Mouse (Mus musculus) stomach, embryonic 16.5 days (tissue): ENCODE results near the gene Tomm20l. TPM values are rescaled to one million over a fixed set of nuclear protein-coding genes. Genes with fewer than 3 reads are reported as not detected.

Experiments
- ATAC-seq: fragments of 200-750 bp; cut with Nextera tagmentation; 2 replicates; pipeline ENCODE4 v1.8.0; 2017; ENCODE audit warnings: moderate number of reproducible peaks, moderate TSS enrichment; ENCODE audit not compliant: insufficient read depth, low FRiP score
- H3K27ac ChIP-seq: fragments of 300-500 bp; sonication (generic); 2 replicates; pipeline ENCODE4 v1.5.1; 2014; ENCODE audit warnings: low read length
- H3K27me3 ChIP-seq: fragments of 300-500 bp; sonication (generic); 2 replicates; pipeline ENCODE4 v1.6.1; 2014; ENCODE audit warnings: low read length, control low read depth, mixed read lengths; ENCODE audit not compliant: control insufficient read depth, insufficient read depth
- H3K36me3 ChIP-seq: fragments of 300-500 bp; sonication (generic); 2 replicates; pipeline ENCODE4 v1.6.1; 2014; ENCODE audit warnings: low read length; ENCODE audit not compliant: control insufficient read depth, insufficient read depth
- H3K4me1 ChIP-seq: fragments of 300-500 bp; sonication (generic); 2 replicates; pipeline ENCODE4 v1.6.1; 2014; ENCODE audit warnings: low read length, control low read depth, mixed read lengths; ENCODE audit not compliant: control insufficient read depth, insufficient read depth
- H3K4me2 ChIP-seq: fragments of 300-500 bp; sonication (generic); 2 replicates; pipeline ENCODE4 v1.6.1; 2014; ENCODE audit warnings: low read depth, low read length, mixed read lengths
- H3K4me3 ChIP-seq: fragments of 300-500 bp; sonication (generic); replicated peaks from 2 replicates; pipeline ENCODE4 v1.5.1; 2014; ENCODE audit warnings: mild to moderate bottlenecking, low read length
- H3K9ac ChIP-seq: fragments of 300-500 bp; sonication (generic); 2 replicates; pipeline ENCODE4 v1.6.1; 2014; ENCODE audit warnings: low read length
- H3K9me3 ChIP-seq: fragments of 300-500 bp; sonication (generic); replicated peaks from 2 replicates; pipeline ENCODE4 v1.6.1; 2016; ENCODE audit warnings: low read length, control low read depth; ENCODE audit not compliant: control insufficient read depth
- WGBS: fragments of 180-500 bp; shearing (Covaris S2); extraction: QIAGEN DNeasy Blood & Tissue Kit; methylation state at CpG from one replicate; pipeline ENCODE4 v1.1.7; 2014; 5-methylcytosine and 5-hydroxymethylcytosine counted together
- polyA plus RNA-seq: library from polyadenylated mRNA; unstranded; fragments of >200 nt; fragmentation: Nextera tagmentation; extraction: Ambion mirVana; gene quantifications from 2 replicates; pipeline ENCODE4 v1.2.1, GENCODE M21; 2015

Gene Tomm20l
- polyA plus RNA-seq, 1 experiment from 2014 or later: not detected

DNA sequence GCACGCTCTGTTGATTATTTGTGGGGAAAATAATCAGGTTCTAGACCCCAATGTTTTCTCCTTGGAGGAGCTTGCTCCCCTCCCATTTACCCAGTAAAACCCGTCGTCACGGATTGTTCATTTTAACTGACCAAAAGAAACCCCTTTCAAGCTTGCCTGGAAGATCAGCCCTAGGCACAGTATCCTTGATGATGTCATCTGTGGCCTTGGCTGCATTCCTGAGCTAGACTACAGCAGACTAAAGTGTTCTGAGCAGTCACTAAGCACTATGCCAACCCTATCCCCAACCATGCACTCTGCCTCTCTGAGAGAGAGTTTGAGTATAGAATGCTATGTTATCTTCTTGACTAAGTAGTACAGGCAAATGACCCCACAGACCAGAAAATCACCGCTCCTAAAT is 5.2 kb downstream of the Tomm20l start:
- no peak overlapping the region for H3K27ac ChIP-seq
- 76% methylated on average over 5 of the region's 5 CpGs for WGBS
- no peak for ATAC-seq

DNA sequence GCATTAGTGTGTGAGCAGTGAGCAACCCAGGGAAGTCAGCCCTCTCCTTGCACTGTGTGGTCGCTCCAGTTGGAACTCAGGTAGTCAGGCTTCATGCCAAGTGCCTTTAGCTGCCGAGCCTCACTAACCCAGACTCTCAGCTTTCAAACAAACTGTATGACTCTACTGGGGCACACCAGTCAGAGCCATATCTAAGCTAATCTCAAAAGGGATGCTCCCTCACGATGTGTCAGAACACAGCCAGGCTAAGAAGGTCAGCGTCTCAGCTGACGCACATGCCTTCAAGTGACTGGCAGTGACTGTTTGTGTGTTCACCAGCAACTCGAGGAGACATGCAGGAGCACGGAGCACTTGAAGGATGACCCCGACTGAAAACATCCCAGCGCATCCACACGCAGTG is 11.5 kb downstream of the Tomm20l start:
- H3K36me3 ChIP-seq: no peaks in the 10 kb centered on the region
- H3K9ac ChIP-seq: no peak overlapping the region
- H3K4me1 ChIP-seq: no peaks in the 10 kb centered on the region
- no peaks in the 10 kb centered on the region for H3K27me3 ChIP-seq
- H3K9me3 ChIP-seq: no peaks in the 10 kb centered on the region
- ATAC-seq: no peak
- H3K4me2 ChIP-seq: no peak overlapping the region
- H3K27ac ChIP-seq: no peak overlapping the region
- WGBS: 86% methylated on average over 10 of the region's 10 CpGs
- H3K4me3 ChIP-seq: no peak overlapping the region

More for the DNA sequence above, 5.2 kb downstream of the Tomm20l start:
- no peak overlapping the region for H3K9ac ChIP-seq
- no peaks in the 10 kb centered on the region for H3K27me3 ChIP-seq
- no peak overlapping the region for H3K4me3 ChIP-seq
- H3K4me2 ChIP-seq: no peak overlapping the region
- no peaks in the 10 kb centered on the region for H3K4me1 ChIP-seq
- no peaks in the 10 kb centered on the region for H3K36me3 ChIP-seq
- H3K9me3 ChIP-seq: no peaks in the 10 kb centered on the region

DNA sequence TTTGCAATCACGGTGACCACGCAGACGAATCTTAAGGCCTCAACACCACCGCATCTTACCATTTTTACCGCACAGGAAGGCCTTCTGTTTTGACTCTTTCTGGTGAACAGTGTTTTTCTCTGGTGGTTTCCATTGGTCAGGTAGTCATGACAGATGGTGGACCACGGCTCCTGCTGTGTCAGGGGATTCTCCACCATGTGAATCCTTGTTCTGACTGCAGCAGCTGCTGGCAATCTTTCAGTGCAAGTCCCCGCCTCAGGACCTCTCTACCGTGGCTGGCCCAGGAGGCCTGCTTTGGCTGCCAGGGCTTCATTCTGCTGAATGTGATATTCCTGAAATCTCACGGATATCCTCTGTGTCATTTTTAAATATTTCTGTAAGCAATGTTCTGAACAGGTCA is 12.1 kb downstream of the Tomm20l start:
- H3K9ac ChIP-seq: no peak overlapping the region
- no peak overlapping the region for H3K4me3 ChIP-seq
- H3K27ac ChIP-seq: no peak overlapping the region
- WGBS: 84% methylated on average over 9 of the region's 9 CpGs
- no peak overlapping the region for H3K4me2 ChIP-seq
- H3K27me3 ChIP-seq: no peaks in the 10 kb centered on the region
- no peaks in the 10 kb centered on the region for H3K36me3 ChIP-seq
- no peak for ATAC-seq
- H3K4me1 ChIP-seq: no peaks in the 10 kb centered on the region
- H3K9me3 ChIP-seq: no peaks in the 10 kb centered on the region

DNA sequence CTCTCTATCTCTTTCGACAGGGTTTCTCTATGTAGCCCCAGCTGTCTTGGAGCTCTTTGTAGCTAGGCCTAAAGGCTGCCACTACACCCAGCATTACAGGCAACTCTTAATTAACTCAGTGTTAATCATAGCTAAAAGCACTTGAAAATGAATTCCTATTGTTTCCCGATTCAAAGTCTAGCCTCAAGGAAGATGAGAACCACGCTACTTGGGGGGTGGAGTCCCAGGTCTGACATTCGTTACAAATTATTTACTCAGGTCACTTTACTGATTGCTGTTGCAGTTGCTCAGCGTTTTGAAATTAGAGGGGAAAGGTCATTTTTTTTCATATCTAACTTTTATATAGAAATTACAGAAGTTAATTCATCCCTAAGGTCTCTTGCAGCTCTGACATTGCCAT is 24.4 kb downstream of the Tomm20l start:
- no peak overlapping the region for H3K27ac ChIP-seq

DNA sequence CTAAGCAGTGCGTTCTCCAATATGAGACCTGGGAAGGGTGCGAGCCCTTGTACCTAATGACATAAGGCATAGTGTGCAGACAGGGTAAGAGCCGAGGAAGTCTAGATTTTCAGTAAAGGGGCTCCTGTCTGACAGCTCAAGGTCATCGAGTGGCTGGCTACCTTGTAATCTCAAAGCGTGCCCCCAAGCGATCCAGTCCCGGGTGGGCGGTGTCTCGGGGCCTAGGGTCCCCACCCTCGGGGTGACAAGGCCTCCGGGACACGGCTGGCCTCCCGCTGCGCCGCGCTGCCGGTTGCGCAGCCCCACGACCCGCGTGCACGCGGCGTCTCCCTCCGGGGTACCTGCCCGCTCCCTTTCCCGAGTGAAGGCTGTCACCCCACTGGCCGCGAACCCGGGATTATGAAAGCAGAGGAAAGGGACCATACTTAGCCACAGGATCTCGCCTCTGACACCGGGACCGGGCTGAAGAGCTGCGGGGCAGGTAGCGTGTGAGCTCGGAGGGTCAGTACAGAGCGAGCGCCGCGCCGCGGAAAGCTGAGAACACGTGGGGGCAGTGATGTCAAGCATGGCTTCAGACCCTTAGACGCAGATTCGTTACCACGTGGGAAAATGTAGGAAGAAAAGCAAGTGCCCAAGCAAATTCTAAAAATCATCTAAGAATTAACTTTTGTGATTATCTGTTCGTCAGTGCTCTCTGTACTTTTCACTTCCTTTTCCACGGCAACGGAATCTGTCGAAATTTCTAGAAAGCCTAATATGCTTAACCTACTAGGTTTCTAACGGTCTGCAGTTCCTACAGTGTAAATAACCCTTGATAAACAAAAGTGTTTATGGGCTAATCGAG is 25.1 kb downstream of the Tomm20l start, which contains the start of the genes Timm9 and 2700049A03Rik:
Timm9 (minus strand) TSS at position 555 of the 844 bp plus-strand sequence.
2700049A03Rik (plus strand) TSS at position 719 of the 844 bp plus-strand sequence.
- H3K27me3 ChIP-seq: no peaks in the 10 kb centered on the region

More for the DNA sequence above, 24.4 kb downstream of the Tomm20l start:
- peaks cover 3% of the 10 kb centered on the region; the same call in 1 of the 2 replicates for H3K36me3 ChIP-seq
- no peaks in the 10 kb centered on the region for H3K9me3 ChIP-seq
- WGBS: 26% methylated on average over 5 of the region's 5 CpGs
- peak overlapping the region; percentile 77 for H3K4me2 ChIP-seq
- H3K27me3 ChIP-seq: no peaks in the 10 kb centered on the region
- H3K9ac ChIP-seq: peak overlapping the region; percentile 54
- no peak for ATAC-seq
- peaks cover 16% of the 10 kb centered on the region for H3K4me1 ChIP-seq
- H3K4me3 ChIP-seq: peak overlapping the region; percentile 98

DNA sequence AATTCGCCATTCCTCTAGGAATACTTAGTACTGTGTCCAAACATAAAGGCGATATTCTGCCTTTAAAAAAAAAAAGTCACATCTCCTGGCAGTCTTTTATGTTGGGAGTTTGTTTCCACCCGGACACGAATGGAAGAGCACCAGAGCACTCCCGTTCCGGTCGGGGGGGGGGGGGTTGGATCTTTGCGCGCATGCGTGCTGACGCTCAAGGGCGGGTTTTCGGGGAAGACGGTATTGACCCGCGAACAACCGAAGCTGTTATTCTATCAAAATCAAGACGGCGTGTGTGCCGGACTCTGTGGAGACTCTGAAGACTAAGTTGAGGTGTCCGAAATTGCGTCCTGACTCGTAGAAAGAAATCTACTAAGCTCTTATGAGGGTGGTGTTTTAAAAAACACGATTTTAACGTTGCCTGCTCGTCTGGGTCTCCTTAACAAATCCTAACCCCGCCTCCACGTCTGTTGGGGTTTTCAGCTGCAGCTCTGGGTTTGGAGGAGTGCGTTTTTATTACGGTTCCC is 25.8 kb downstream of the Tomm20l start:
- peak; percentile 86 for ATAC-seq
- Histone ChIP-seq H3K4me2 (peak overlapping the region; percentile 96), H3K36me3 (peaks cover 3% of the 10 kb centered on the region; the same call in 1 of the 2 replicates), H3K9me3 (no peaks in the 10 kb centered on the region), H3K4me1 (peaks cover 16% of the 10 kb centered on the region), H3K9ac (peak overlapping the region; percentile 96), H3K27ac (peak overlapping the region; percentile 79), H3K27me3 (no peaks in the 10 kb centered on the region), H3K4me3 (peak overlapping the region; percentile 98)
- WGBS: under 1% methylated on average over 30 of the region's 30 CpGs

More for the DNA sequence above, 25.1 kb downstream of the Tomm20l start, which contains the start of the genes Timm9 and 2700049A03Rik:
- under 1% methylated on average over 52 of the region's 52 CpGs for WGBS
- peak within 1 kb of the TSS; percentile 79 for H3K27ac ChIP-seq
- H3K9me3 ChIP-seq: no peaks in the 10 kb centered on the region
- H3K4me1 ChIP-seq: peaks cover 16% of the 10 kb centered on the region
- peaks cover 6% of the 10 kb centered on the region; the same call in 1 of the 2 replicates for H3K36me3 ChIP-seq
- peak; percentile 90 for ATAC-seq
- H3K4me2 ChIP-seq: peak within 1 kb of the TSS; percentile 96
- peak within 1 kb of the TSS; percentile 96 for H3K9ac ChIP-seq
- peak within 1 kb of the TSS; percentile 98 for H3K4me3 ChIP-seq

DNA sequence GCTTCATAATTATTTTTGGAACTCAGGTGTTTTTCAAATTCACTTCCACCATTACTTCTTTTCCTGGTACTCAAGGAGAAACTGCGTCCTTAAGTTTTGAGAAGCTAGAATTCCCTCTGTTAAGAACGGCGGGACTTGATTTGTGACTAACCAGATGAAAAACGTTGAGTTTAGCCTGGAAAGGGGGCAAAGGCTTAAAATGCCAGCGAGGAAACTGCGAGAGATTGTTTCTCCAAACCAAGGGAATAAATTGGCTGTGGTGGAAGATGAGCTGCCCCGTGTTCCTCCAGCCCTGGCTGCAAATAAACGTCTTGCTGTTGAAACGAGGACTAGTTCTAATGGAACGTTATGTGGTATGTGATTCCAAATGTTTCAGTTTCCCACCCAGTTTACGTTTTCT is 26.5 kb downstream of the Tomm20l start:
- peak overlapping the region; percentile 98 for H3K4me3 ChIP-seq
- peaks cover 16% of the 10 kb centered on the region for H3K4me1 ChIP-seq
- ATAC-seq: no peak
- peak overlapping the region; percentile 76 for H3K9ac ChIP-seq
- H3K27ac ChIP-seq: no peak overlapping the region; the same call in 1 of the 2 replicates
- WGBS: 1% methylated on average over 11 of the region's 11 CpGs
- H3K36me3 ChIP-seq: peaks cover 3% of the 10 kb centered on the region; the same call in 1 of the 2 replicates
- H3K9me3 ChIP-seq: no peaks in the 10 kb centered on the region
- H3K27me3 ChIP-seq: no peaks in the 10 kb centered on the region
- peak overlapping the region; percentile 96 for H3K4me2 ChIP-seq

DNA sequence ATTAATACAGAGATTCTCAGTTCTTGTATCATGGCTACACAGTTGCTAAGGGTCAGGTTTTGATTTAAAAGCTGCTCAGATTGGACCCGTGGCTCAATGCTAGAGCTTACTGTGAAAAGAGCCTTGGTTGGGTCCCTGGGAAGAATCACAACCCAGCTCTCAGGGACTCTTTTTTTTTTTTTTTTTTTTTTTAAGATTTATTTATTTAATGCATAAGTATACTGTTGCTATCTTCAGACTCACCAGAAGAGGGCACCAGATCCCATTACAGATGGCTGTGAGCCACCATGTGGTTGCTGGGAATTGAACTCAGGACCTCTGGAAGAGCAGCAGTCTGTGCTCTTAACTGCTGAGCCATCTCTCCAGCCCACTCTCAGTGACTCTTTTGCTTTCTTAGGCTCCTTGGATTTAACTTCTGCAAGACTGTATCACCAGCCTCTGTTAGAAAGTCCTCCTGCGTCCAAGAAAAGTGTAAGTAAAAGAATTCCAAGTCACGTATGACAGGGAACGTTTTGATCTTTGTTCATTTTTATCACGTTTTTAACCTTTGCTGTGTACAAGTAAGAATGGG is 28.1 kb downstream of the Tomm20l start:
- Histone ChIP-seq H3K27ac (no peak overlapping the region), H3K27me3 (no peaks in the 10 kb centered on the region), H3K36me3 (peaks cover 8% of the 10 kb centered on the region; the same call in 1 of the 2 replicates), H3K4me3 (no peak overlapping the region), H3K9me3 (no peaks in the 10 kb centered on the region), H3K9ac (no peak overlapping the region), H3K4me1 (peaks cover 16% of the 10 kb centered on the region), H3K4me2 (no peak overlapping the region)
- no peak for ATAC-seq
- 82% methylated on average over 5 of the region's 5 CpGs for WGBS

DNA sequence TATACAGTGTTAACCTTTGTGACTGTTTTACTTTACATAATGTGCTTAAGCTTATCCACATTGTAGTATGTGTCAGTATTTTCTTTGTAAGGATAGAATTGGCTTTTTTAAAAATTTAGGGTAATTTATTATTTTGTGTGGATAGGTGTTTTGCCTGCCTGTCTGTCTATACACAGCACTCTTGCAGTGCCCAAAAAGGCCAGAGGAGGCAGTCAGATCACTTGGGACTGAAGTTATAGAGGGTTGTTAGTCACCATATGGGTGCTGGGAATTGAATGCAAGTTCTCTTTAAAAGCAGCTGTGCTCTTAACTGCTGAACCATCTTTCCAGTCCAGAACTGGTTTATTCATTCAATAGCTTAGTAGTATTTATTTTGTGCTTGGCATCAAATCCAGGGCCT is 30.0 kb downstream of the Tomm20l start:
- Histone ChIP-seq H3K27ac (no peak overlapping the region), H3K9ac (no peak overlapping the region), H3K4me2 (no peak overlapping the region), H3K36me3 (peaks cover 13% of the 10 kb centered on the region; the same call in 1 of the 2 replicates), H3K4me1 (peaks cover 10% of the 10 kb centered on the region), H3K4me3 (no peak overlapping the region), H3K27me3 (no peaks in the 10 kb centered on the region), H3K9me3 (no peaks in the 10 kb centered on the region)
- ATAC-seq: no peak
